Mouse (Mus musculus) brain, adult 2 months (tissue): ENCODE data around the gene Esrrg.

Experiments
- DNase-seq: peaks from one replicate; pipeline ENCODE4 v3.0.0; 2011; ENCODE audit warnings: low read depth, low spot score

Esrrg gene

GRCm38 (mm10) chr1:187981028-187981427 lies 372.4 kb downstream of the Esrrg start:
- DNase-seq: no peak

DNA sequence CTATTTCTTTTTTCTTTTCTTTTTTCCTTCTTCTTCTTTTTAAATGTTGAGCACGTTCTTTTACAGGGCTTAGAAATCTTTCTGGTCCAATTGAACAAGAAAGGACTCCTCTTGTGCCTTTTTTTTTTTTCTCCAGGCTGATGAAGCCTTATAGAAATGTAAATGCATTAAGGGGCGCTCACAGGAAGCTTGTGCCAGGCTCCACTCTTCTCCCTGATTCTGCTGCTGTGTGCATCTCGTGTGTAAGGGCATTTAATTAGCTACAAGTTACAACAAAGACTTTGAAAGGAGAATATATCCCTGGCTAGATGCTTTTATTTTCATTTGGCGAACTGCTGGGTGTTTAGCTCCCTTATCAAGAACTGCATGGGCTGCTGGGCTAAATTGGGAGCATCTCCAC lies 374.6 kb downstream of the Esrrg start:
- DNase-seq: no peak

DNA sequence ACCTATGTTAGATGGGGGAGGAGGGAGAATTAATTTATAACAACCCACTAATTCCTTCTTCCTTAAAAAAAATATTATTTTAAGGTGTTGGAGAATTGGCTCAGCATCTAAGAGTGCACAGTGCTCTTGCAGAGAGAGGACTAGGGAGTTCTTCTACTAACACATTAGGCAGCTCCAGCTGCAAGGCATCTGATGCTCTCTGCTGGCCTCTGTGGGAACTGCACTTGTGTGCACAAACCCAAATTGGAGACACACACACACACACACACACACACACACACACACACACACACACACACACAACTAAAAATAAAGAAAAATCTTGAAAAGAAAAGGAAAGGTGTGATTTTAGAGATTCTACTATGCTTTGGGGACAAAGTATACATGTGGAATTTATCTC lies 381.6 kb downstream of the Esrrg start:
- no peak for DNase-seq

DNA sequence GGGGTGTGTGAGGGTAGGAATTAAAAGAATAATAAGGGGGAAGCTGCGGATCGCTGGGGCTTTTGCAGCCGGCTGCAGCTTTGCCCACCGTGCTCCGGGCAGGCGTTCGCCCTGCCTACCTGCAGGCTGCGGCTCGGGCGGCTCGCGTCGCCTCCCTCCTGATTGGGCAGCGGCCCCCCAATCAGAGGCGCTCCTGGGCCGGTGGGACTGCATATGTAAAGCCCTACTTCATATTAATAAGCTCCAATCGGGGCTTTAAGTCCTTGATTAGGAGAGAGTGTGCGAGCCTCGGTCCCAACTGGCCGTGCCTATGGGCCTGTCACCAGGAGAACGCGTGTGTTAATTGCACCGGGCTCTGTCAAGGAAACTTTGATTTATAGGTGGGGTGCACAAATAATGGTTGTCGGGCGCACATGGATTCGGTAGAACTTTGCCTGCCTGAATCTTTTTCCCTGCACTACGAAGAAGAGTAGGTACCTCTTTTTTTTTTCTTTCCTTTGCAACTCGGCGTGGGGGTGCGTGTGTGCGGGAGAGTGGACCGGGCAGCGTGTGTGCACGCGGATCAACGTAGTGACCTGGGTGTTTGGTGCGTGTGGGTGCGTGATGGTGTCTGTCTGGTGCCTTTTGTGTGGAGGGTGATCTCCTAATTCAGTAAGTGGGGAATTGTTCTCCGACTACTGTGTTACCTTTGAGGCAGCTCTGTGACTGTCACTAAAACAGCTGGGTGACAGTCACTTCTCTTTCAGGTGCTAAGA lies 389.2 kb downstream of the Esrrg start:
- DNase-seq: peak; percentile 83

GRCm38 (mm10) chr1:187999121-187999520 lies 390.5 kb downstream of the Esrrg start:
- DNase-seq: no peak

DNA sequence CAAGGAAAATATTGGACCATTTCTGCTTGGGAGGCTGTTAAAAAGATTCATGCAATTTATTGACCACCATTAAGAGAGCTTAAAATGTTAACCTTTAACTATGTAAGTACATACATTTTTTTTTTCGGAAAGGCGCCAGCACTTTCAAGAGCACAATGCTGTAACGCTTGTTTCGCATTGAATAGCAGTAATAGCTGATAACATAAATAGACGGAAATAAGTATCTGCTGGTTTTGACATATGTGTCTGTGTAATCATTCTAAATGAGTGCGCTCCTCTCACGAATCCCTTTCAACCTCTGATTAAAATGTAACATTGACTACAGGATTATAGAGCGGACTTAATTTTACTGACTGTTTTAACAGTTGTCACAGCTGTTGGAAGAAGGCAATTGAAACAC lies 391.6 kb downstream of the Esrrg start:
- DNase-seq: no peak

- DNase-seq: no peak
These were observed 398.4 kb downstream of the Esrrg start for GRCm38 (mm10) chr1:188006820-188007491.

- no peak for DNase-seq
These were observed 399.9 kb downstream of the Esrrg start for GRCm38 (mm10) chr1:188008476-188008875.

DNA sequence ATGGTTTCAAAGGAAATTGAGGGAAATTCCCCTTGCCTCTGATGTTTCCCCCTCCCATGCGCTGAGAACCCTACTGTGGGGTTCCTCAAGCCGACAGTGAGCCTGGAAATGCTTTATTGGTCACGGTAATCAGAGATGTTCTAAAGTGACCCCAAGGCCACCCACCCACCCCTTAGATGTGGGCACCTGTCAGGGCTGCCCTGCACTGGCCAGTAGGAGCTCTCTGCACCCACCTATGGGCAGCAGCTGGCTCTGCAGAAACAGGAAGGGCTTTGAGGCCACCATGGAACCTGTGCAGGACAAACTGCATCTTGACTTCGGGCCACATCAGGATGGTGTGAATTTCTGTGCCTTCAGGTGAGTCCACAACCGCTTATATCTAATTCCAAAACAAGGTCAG lies 401.3 kb downstream of the Esrrg start:
- DNase-seq: no peak

- no peak for DNase-seq
These were observed 402.3 kb downstream of the Esrrg start for GRCm38 (mm10) chr1:188010860-188011259.

DNA sequence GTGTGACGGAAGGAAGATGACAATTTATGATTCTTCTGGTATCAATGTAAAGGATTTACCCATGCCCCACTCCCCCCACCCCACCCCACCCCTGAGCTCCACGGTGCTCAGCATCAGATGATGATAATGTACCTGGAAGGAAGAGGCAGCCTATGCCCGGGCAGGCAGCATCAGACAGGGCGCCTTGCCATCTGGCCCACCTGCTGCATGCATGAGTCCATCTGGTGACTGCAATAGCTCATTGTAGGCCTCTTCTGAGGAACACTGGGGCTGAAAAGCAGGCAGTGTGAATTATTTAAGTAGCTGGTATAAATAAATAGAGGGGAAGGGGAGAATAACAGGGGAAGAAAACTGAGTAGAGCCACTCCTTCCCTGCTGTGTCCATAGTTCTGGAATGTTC lies 405.8 kb downstream of the Esrrg start:
- DNase-seq: peak; percentile 93

DNA sequence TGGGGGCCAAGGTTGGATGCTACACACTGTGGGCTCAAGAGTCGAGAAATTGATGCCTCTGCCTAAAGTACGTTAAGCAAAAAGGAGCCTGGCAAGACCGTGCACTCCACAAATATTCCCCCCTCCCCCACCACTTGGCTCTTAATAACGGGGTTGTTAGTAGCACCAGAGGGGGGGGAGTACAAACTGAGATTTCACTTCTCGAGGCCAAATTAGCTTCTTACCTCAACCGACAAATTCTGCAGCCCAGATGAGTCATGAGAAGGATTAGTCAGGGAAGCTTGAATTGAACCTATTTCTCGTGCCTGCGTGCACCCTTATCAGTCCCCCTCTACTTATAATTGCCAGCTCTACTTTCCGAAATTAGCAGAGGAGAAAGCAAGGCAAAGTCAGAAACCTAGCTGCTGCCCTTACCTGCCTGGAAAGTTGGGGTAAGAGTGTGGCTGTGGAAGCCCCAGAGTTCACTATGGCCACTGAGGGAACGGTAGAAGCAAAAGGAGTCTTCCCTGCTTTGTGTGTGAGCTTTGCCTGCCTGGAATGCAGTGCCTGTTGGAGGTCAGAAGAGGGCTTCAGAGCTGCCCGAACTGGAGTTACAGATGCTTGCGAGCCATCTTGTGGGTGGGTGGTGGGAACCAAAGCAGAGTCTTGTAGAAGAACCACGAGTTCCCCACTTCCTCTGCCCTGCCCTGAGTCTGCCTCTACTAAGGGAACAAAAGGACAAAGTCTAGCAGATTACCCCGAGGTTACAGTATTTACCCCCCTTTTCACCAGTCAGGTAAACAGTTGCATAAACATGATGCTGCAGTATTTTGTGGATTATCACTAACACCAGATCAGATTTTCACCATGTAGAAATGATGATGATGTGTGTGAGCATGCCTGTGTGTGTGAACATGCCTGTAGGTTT lies 409.6 kb downstream of the Esrrg start:
- DNase-seq: peak; percentile 83

DNA sequence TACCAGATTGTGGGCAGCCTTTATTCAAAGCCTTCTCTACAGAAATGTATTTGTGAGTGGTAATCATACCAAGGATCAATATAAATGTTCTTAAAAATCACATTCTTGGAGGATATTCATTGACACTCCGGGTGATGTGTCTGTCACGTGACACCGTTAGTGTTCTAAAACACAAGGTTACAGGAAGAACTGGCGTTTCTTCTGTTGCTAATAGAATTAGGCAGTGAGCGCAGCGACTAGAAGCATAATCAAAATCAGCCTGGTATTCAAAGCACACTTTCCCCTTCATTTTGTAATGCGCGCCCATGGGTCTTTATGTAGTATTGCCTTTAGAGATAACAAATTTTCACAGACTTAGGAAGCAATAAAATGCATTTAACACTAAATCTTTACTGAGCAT lies 420.6 kb downstream of the Esrrg start:
- DNase-seq: no peak

DNA sequence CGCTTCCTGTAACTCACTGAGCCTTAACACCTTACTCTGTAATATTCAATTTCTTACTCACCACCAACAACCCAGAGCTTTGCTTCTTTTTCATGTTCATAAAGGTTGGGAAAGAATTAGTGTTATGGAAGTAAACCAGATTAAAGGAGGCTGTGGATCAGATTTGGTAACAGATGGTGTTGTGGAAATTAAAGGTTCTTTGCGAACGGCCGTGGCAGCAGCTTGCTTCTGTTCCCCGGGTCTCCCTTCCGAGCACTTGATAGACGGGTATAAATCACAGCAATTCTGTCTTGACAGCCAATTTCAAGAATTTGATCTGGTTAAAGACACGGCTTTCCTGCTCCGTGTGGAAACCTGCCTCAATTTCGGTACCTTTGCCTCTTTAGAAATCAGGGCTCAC lies 421.5 kb downstream of the Esrrg start:
- no peak for DNase-seq

DNA sequence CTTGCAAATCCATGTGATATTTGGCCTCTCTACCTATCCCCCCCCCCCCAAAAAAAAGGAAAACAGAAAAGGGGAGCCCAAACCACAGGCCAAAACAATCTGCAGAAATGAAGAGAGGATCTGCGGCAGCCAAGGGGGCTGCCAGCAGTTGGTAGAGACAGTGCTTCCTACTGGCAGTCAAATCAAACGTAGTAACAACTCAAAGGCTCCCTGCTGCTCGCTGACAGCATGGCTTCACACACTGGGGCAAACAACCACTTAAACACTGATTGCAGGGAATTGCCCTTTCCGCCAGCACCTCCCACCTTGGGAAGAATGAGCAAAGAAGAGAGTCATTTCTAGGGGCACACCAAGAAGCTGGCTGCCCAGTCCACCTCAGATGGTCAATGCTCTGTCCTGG lies 422.7 kb downstream of the Esrrg start:
- DNase-seq: no peak

GRCm38 (mm10) chr1:188035957-188036356 lies 427.4 kb downstream of the Esrrg start:
- DNase-seq: no peak

DNA sequence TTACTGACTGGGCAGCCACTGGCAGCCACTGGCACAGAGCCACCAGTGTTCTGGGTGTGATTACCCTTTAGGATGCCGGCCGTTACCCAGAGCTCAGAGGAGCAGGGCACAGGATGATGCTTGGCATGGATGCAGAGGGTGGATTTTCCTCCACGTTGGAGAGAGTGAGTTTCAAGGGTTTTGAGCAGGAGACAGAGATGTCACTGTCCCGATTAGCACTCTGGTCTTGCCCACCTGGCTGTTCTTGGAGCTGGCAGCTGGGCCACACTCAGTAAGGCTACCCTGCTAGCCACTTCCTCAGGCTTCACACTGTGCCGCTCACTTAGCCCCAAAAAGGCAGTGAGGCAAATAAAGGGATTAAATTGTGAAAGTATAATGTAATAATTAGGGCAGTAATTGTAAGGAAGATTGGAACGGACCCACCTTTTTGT lies 438.1 kb downstream of the Esrrg start:
- DNase-seq: peak; percentile 20

DNA sequence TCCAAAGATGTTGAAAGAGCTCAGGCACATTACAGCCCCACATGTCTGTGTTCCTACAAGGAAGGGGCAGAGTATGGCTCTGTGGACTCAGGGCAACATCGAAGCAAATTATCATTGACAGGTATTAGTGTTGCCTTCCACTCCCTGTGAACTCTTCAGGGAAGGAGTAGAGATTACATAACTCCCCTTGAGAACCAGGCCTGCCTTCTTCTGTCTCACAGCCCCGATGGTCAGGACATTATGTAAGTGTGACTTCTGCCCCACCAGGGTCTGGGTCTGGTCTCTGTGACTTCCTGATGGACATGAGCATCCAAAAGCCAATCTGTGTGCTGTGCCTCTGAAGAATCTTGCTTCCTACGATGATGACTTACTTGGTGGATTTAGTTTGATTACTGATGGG lies 438.6 kb downstream of the Esrrg start:
- no peak for DNase-seq

DNA sequence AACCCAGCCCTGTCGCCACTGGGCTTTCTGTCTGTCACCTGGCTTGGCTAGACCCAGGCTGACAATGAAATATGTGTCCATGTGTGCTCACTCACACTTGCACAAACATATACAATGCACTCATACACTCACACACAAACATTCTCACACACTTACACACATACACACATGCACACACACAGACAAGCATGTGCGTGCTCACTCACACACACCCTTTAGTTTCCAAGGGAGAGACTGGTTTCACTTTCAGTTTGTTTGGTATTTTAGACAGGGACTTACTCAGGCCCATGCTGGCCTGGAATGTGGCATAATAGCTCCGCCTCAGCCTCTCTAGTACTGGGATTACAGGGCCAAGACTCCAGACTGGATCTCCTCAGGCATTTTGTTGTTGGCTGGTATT lies 447.3 kb downstream of the Esrrg start:
- no peak for DNase-seq

DNA sequence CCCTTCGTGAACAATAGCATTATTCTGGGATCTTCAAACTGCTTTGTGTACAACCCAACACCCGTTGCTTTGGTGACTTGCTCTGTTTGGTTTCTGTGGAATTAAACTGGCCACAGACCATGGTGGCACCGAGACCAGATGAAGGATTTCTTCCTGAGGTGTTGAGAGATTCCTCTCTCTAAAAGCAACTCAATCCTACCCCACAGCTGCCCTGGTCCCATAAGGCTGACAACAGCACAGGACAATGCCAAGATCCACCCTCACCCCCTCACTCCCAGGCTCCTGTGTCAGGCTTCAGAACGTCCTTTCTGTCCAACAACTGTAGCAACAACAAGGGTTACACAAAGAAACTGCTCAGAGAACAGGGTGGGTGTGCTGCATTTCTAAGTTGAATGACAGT lies 449.3 kb downstream of the Esrrg start:
- no peak for DNase-seq

- no peak for DNase-seq
These were observed 450.4 kb downstream of the Esrrg start for GRCm38 (mm10) chr1:188059006-188059405.

- DNase-seq: no peak
These were observed 451.9 kb downstream of the Esrrg start for GRCm38 (mm10) chr1:188060493-188060892.
